Mouse (Mus musculus) E14TG2a.4 (cell line): ENCODE measurements at regions not wholly inside any gene's neighbourhood (a gene's known extent, or its start where the extent isn't known, plus 50 kb on each side); places are given as distances from the start of the nearest gene placed in this dataset.

Experiments
- H3K27me3 ChIP-seq: 2 replicates; pipeline ENCODE4 v1.6.1; 2014; ENCODE audit warnings: low read length, control low read depth; ENCODE audit not compliant: insufficient read depth
- H3K36me3 ChIP-seq: 2 replicates; pipeline ENCODE4 v1.6.1; 2014; ENCODE audit warnings: low read length, control low read depth; ENCODE audit not compliant: insufficient read depth
- H3K4me1 ChIP-seq: replicated peaks from 2 replicates; pipeline ENCODE4 v1.6.1; 2014; ENCODE audit warnings: low read depth, low read length, control low read depth
- H3K4me3 ChIP-seq: replicated peaks from 2 replicates; pipeline ENCODE4 v1.5.1; 2014; ENCODE audit warnings: mild to moderate bottlenecking, low read length
- H3K9me3 ChIP-seq: 2 replicates; pipeline ENCODE4 v1.6.1; 2014; ENCODE audit warnings: low read length, control low read depth
- CTCF ChIP-seq: conservative IDR thresholded peaks from 2 replicates; pipeline ENCODE4 v1.5.1; 2014; ENCODE audit warnings: low read length
- NANOG ChIP-seq: IDR thresholded peaks from 2 replicates; pipeline ENCODE4 v1.6.1; 2014; ENCODE audit warnings: borderline replicate concordance, low read length, mixed read lengths
- POU5F1 ChIP-seq: IDR thresholded peaks from 2 replicates; pipeline ENCODE4 v1.6.1; 2014; ENCODE audit warnings: low read length, borderline replicate concordance

GRCm38 (mm10) chr6:94951971-94952768 lies 164.9 kb upstream of the Kbtbd8 start:
- Histone ChIP-seq H3K27me3 (no peaks in the 10 kb centered on the region), H3K36me3 (no peaks in the 10 kb centered on the region), H3K4me1 (peaks cover 27% of the 10 kb centered on the region), H3K9me3 (peaks cover 6% of the 10 kb centered on the region; the same call in 1 of the 2 replicates), H3K4me3 (no peak overlapping the region)
- TF ChIP-seq CTCF (peak; percentile 13), POU5F1 (no peak), NANOG (peak; percentile 52; the same call in 1 of the 2 replicates)

GRCm38 (mm10) chr6:94950944-94951343 lies 166.1 kb upstream of the Kbtbd8 start:
- peaks cover 6% of the 10 kb centered on the region; the same call in 1 of the 2 replicates for H3K9me3 ChIP-seq
- no peak for TF ChIP-seq POU5F1
- TF ChIP-seq NANOG = no peak
- no peak for TF ChIP-seq CTCF

GRCm38 (mm10) chr6:94950319-94950718 lies 166.7 kb upstream of the Kbtbd8 start:
- Histone ChIP-seq H3K4me3 (no peak overlapping the region), H3K36me3 (no peaks in the 10 kb centered on the region), H3K4me1 (peaks cover 27% of the 10 kb centered on the region), H3K27me3 (peaks cover 6% of the 10 kb centered on the region; the same call in 1 of the 2 replicates), H3K9me3 (peaks cover 6% of the 10 kb centered on the region; the same call in 1 of the 2 replicates)
- TF ChIP-seq CTCF (no peak), NANOG (no peak), POU5F1 (no peak)

More at GRCm38 (mm10) chr6:94950944-94951343, 166.1 kb upstream of the Kbtbd8 start:
- peaks cover 6% of the 10 kb centered on the region; the same call in 1 of the 2 replicates for H3K27me3 ChIP-seq
- peaks cover 27% of the 10 kb centered on the region for H3K4me1 ChIP-seq
- no peak overlapping the region for H3K4me3 ChIP-seq
- no peaks in the 10 kb centered on the region for H3K36me3 ChIP-seq

GRCm38 (mm10) chr6:94946352-94946900 lies 170.6 kb upstream of the Kbtbd8 start:
- H3K4me3 ChIP-seq = no peak overlapping the region
- H3K4me1 ChIP-seq = peaks cover 17% of the 10 kb centered on the region
- H3K9me3 ChIP-seq = no peaks in the 10 kb centered on the region
- H3K27me3 ChIP-seq = peaks cover 6% of the 10 kb centered on the region; the same call in 1 of the 2 replicates
- TF ChIP-seq POU5F1 = no peak
- no peak for TF ChIP-seq CTCF
- TF ChIP-seq NANOG = no peak
- H3K36me3 ChIP-seq = no peaks in the 10 kb centered on the region

GRCm38 (mm10) chr6:94945715-94946114 lies 171.3 kb upstream of the Kbtbd8 start:
- Histone ChIP-seq H3K36me3 (no peaks in the 10 kb centered on the region), H3K4me3 (no peak overlapping the region), H3K4me1 (peaks cover 11% of the 10 kb centered on the region), H3K9me3 (no peaks in the 10 kb centered on the region), H3K27me3 (peaks cover 6% of the 10 kb centered on the region; the same call in 1 of the 2 replicates)
- TF ChIP-seq POU5F1 (no peak), CTCF (no peak), NANOG (no peak)

- no peak for TF ChIP-seq CTCF
- TF ChIP-seq POU5F1 = no peak
- TF ChIP-seq NANOG = no peak
- 0 out of 2 replicates have a peak, but pooled peaks cover 5% of the 10 kb centered on the region for H3K4me1 ChIP-seq
These were observed 172.8 kb upstream of the Kbtbd8 start for GRCm38 (mm10) chr6:94944196-94944595.

GRCm38 (mm10) chr6:94938949-94939348 lies 178.1 kb upstream of the Kbtbd8 start:
- Histone ChIP-seq H3K9me3 (no peaks in the 10 kb centered on the region), H3K4me1 (0 out of 2 replicates have a peak, but pooled peaks cover under 1% of the 10 kb centered on the region), H3K27me3 (no peaks in the 10 kb centered on the region), H3K4me3 (no peak overlapping the region), H3K36me3 (no peaks in the 10 kb centered on the region)
- no peak for TF ChIP-seq CTCF

More at GRCm38 (mm10) chr6:94944196-94944595, 172.8 kb upstream of the Kbtbd8 start:
- no peaks in the 10 kb centered on the region for H3K36me3 ChIP-seq
- H3K27me3 ChIP-seq = peaks cover 6% of the 10 kb centered on the region; the same call in 1 of the 2 replicates
- H3K9me3 ChIP-seq = no peaks in the 10 kb centered on the region
- H3K4me3 ChIP-seq = no peak overlapping the region

- no peak overlapping the region for H3K4me3 ChIP-seq
- H3K4me1 ChIP-seq = no peaks in the 10 kb centered on the region
- no peak for TF ChIP-seq NANOG
- no peak for TF ChIP-seq POU5F1
- no peaks in the 10 kb centered on the region for H3K27me3 ChIP-seq
- H3K9me3 ChIP-seq = no peaks in the 10 kb centered on the region
- no peaks in the 10 kb centered on the region for H3K36me3 ChIP-seq
These were observed 180.8 kb upstream of the Kbtbd8 start for GRCm38 (mm10) chr6:94936206-94936605.
